Mouse (Mus musculus) retina, postnatal 1 day (tissue): ENCODE measurements around the gene Mrap.

Experiments
- DNase-seq: peaks from one replicate; pipeline ENCODE4 v3.0.0-alpha.2; 2012

Gene Mrap

DNA sequence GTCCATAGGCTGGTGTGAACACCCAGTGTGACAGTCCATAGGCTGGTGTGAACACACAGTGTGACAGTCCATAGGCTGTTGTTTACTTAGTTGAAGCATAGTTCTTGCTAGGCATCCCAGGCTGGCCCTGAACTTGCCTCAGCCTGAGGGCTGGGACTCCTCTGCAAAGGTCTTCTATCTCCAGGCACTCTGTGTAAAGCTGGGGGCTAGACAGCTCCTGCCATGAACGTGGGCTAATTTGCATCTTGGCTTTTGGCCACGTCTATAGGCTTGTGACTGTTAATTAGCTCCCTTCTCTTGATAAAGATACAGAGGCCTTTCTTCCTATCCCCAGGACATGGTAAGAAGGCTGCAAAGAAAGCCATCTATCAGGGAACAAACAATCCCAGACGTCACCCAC, 21.3 kb downstream of the Mrap start:
- DNase-seq: no peak

DNA sequence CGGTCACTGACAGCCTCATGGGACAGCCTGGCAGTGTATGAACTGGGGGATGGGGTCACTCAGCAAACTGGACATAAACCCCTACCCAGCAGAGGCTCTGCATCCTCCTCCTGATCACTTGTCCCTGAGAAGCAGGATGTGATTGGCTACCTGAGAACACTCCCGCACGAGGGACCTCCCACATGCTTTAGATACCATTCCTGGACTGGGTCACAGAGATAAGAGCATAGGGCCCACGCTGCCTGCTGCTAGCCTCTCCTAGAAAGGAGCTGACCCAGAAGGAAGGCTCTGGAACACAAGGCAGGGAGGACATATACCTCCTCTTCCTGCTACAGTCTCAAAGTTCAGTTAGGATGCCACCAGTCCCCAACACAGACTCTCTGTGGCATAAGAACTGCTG, 22.5 kb downstream of the Mrap start:
- DNase-seq: no peak

DNA sequence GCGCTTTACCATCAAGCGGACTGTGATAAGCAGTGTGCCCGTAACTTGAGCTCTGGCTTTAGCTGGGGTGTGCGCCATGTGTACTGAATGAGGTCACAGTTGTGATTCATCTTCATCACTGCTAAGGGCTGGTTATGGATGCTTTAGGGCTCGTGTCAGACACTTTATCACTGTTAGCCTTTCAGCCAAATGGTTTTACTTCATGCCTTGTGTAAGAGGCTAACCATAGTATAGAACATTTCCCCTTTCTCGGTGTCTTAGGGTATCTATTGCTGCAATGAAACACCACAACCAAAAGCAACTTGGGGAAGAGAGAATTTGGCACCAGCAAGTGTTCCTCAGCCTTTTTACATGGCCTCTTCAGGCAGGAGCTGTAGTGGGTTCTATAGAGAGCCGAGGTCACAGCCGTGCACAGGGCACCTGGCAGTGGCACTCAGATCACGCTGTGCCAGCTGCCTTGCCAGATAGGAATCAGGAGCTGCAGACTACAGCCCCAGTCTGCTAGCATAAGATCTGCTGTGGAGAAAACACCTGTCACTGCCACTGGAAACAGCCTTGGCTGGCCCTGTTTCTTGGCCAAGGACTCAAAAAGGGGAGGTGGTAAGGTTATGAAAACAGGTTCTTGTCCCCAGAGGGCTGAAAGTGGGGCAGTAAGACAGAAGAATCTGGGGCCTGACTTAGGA, 27.3 kb downstream of the Mrap start:
- DNase-seq: no peak

DNA sequence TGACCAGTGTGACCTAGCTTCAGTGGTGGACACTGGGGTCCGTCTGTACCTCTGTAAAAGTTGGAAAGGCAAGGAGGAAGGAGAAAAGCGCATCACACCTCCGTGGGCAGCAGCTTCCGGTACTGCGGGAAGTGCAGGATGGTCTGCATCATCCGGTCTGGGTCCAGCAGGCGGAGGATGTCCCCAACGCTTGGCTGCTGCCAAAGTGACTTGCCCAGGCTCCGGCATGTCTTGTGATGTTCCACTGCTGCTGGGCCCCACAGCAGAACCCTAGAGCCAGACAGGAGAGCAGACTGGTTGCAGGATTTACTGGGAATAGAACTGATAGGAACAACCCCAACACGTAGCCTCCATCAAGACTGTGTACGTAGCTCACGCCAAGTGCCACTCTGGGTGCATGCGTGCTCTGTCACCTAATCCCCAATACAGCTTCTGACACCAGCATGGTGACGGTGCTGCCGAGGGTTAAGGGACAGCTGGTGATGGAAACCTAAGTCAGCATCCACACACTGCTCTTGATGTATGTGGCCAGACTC, 29.0 kb downstream of the Mrap start:
- DNase-seq: no peak

DNA sequence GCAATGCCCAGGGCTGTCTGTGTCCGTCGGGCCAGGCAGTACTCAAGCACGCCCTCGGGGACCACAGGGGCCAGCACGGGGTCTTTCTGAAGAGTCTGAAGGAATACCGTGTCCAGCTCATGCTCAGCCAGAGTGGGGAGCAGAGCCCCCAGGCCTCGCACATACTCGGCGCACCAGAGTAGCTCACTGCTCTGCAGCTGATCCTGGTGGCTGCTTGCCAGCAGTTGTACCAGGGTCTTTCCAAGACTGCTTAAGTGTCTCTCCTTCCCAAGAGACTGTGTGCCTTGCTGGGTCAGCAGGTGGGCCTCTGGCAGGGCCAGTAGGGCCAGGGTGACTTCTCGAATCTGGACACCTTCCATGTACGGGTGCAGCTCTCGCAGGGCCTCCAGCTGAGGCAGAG, 36.2 kb downstream of the Mrap start:
- no peak for DNase-seq

DNA sequence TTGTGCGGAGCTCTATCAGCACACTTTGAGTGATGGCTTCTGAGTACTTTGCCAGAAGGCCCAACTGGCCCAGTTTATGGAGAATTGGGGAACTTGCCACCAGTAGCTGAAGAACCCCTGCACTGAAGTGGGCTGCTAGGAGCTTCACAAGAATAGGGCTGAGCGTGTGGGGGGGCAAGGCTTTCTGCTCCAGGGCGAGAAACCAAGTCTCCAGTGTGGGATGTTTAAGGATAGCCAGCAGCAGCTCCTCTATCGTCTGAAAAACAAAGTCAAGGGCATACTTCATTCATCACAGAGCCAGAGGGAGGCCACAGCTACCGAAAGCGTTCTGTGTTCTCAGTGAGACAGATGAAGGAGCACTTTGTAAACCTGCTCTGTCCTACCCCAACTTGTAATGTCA, 36.6 kb downstream of the Mrap start:
- no peak for DNase-seq

DNA sequence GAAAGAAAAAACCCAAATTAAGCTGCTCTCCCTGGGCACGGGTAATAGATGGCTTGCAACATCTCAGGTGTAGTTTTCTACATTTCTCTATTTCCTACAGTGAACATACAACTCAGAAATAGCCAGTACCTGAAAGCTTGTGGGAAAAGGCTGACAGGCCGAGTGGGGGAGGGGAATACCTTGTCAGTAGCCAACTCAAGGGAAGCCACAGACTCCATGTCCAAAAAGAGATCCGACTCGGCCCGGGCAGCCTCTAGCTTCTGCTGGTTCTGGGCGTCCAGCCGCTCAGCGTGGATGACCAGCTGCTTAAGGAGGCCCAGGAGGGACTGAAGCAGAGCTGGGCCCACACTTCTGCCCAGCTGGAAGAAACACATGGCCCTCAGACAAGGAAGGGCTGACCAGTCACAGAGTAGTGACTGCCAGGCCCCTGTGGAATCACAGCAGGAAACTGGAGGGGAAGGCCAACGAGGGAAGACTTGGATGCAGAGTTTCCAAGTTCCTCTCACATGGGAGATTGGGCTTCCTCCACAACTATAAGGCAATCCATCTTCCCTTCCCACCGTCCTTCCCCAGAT, 38.0 kb downstream of the Mrap start:
- DNase-seq: no peak

DNA sequence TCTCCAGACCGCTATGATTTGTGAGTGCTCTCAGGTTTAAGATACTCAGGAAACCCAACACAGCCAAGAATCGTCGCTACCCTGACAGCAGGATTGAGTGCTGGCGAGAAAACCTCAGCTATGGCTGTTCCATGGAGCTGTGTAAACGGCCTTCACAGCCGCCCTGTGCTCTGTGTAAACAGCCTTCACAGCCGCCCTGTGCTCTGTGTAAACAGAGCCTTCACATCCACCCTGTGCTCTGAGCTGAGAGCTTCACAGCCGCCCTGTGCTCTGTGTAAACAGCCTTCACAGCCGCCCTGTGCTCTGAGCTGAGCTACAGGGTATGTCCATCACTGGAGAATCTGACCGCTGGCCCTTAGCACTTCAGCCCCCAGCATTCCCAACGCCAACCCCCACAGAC, 41.8 kb downstream of the Mrap start:
- DNase-seq: no peak

DNA sequence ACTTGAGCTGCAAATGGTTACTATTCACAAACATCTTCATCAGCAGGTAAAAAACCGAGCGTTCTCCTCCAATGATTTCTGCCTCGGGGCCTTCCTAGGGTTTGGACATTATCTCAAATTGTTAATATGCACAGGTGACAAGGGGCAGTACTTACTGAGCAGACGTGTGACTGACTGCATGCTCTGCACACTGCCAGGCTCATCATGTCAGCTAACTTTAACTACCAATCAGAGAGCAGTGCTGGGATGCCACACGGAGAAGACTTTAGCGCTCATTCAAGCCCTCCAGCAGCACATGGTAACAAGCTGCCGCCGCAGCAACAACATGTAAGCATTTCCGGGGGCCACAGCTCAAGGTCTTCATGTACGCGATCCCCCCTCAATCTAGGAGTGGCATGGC, 45.3 kb downstream of the Mrap start:
- no peak for DNase-seq

DNA sequence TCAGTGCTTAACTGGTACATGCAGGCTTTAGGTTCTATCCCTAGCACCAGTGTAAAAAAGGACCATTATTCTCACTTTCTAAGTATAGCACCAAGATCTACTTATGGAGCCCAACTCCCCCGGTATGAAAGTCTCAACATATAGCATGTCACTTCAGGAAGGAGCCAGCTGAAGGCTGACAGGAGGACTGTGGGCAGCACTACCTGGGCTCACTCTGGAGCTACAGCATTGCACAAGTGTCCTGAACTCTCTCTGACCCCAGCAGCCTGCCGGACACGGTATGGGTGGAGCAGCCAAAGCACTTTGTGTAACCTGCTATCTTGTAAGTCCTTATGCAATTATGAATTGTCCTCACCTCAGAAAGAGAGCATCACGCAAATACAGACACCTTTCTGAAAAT, 47.2 kb downstream of the Mrap start:
- DNase-seq: no peak

DNA sequence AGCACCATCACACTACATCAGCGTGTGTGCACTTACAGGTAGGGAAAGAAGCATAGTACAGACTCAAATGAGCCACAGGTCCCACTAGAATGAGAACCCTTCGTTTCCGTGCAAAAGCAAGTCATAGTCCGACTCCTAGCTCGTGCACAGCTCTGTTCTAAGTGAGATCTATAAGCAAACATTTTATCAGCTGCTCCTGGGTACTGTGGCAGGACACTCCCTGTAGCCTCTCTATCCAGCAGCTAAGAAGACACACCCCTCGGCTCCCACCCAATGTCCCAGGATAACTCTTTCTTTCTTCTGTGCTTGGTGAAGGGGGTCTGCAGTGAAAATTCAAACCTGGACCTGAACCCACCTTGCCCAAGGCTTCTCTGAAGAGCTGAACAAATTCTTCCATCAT, 50.6 kb downstream of the Mrap start:
- no peak for DNase-seq

DNA sequence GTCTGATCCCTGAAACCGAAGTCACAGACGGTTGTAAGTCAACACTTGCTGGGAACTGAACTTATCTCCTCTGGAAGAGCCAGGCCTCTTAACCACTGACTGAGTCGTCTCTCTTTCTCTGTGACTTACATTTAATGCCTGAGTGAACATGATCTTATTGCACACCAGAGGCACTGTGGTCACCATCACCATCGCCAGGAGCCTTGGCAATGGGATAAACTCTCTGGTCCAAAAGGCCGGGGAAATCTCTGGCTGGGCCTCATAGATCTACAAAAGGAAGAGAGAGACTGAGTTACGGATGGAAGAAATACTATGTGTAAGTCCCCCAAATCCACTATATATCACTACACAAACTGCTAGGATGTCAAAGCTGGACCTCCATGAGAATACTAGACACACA, 52.9 kb downstream of the Mrap start:
- DNase-seq: no peak

DNA sequence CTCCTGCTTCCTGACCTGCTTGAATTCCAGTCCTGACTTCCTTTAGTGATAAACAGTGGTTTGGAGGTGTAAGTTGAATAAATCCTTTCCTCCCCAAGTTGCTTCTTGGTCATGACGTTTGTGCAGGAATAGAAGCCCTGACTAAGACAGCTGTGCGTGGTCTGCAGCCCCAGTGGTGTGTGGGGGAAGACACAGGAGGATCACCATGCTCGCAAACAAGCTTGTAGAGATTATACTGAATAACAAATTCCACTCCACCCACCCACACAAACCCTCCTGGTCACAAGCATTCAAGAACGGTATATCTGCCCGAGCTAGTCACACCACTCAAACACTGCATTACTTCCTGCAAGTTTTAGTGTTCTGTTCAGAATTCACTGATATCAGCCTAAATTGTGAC, 54.1 kb downstream of the Mrap start:
- no peak for DNase-seq

DNA sequence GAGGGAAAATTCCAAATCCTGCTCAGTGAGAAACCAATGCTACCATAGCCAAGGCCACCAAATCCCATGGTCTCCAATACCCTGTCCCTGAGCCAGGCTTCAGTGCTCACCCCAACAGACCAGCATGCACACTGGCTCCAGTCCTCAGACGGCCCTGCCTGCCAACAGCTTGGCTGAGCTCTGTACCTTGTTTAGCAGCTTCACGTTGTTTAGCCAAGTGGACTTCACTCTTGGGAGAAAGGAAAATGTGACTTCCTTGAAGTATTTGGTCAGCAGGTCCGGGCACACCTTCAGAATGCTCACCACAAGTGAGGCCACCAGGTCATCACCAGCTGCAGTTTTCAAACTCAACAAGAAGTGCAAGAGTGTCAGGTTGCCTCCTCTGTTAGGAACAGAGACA, 54.5 kb downstream of the Mrap start:
- DNase-seq: no peak

DNA sequence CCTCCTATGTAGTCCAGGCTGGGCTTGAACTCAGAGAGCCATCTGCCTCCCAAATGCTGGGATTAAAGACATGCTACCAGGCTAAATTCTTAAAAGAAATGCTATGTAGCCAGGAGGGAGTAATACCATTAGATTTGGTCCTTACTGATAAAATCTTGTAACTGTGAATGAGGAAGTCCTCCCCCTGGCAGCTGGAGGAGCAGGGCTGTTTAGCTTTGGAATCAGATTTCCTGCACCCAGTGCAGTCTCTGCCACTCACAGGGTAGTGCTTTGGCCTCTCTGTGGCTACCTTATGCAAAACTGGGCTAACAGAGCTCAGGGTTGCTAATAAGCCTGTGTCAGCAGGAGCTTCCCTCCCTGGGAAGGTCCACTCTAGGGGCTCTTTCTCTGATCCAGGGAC, 56.7 kb downstream of the Mrap start:
- DNase-seq: no peak

DNA sequence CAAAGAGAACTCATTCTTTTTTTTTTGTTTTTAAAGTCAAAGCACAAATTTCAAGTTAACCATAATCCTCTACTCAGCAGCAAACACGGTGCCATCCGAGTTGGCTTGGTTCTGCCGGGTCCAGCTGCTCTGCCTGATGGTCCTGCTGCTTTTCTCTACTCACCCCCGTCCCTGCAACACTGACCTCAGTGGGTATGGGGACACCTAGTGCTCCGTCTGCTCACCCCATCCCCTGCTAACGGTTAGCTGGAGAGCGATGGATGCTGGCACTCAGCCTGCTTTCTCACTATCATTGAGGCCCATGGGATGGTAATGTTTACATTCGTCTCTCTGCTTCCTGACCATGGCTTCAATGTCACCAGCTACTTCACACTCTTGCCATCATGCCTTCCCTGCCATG, 60.4 kb downstream of the Mrap start:
- no peak for DNase-seq

DNA sequence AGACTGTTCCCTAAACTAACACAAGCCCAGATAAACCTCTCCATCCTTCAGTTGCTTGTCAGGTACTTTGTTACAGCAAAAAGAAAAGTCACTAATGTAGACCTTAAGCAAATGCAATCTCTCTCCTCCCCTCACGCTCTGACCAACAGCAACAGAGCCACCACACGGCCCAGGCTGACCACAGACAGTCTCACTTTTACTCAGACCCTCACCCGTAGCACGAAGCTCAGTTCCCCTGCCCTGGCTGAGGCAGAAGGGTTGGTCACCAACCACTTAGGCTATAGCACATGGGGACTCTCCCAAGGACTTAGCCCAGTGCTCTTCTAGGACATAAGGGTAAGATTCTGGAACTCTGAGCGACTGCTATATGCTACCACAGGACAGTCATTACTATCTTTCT, 60.8 kb downstream of the Mrap start:
- DNase-seq: no peak
